Mouse (Mus musculus) bone marrow, adult 2 months (tissue): ENCODE data around the gene Krtap28-10.

Experiments used
- CTCF ChIP-seq: fragments of 200-500 bp; IDR thresholded peaks from 2 replicates; pipeline ENCODE4 v1.5.1; 2011; ENCODE audit warnings: low read length, control low read depth; ENCODE audit not compliant: control insufficient read depth, insufficient read depth
- POLR2A ChIP-seq: fragments of 200-500 bp; IDR thresholded peaks from 2 replicates; pipeline ENCODE4 v1.6.1; 2011; ENCODE audit warnings: low read depth, mild to moderate bottlenecking, control low read depth, low read length, borderline replicate concordance; ENCODE audit not compliant: control insufficient read depth

GRCm38 (mm10) chr1:83036892-83037667 is 5.2 kb downstream of the Krtap28-10 start:
- no peak for TF ChIP-seq CTCF
- TF ChIP-seq POLR2A: no peak
